Comparison of ENCODE assay signal across 22 mouse cellular contexts in the genomic region with DNA sequence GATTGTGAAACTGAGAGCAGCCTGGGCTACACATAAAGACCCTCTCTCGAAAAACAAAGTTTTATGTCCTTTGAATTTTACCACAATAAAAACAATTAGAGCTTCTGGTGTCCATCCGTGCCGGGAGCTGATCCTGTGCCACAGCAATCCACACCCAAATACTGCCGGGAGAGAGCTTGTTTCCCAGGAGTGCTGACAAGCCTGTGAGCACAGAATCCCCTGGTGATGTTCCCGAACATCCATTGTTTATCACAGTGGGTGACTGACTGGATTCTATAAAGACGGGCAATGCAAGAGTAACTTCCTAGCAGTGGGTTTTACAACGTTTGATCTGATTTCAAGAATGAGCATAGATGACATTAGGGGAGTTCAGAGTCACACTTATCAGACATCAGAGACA. TPM values are rescaled to one million over a fixed set of nuclear protein-coding genes. Genes with fewer than 3 reads are reported as not detected.
"Had no signal": no experiment of that assay in that cellular context is flagged by ENCODE, and none has a peak within 500 bp of the region (broad histone marks: within the 10 kb centered on the region; RNA-seq: fewer than 3 reads in every experiment).

No protein-coding gene starts in this region.

- H3K27ac ChIP-seq: lung, embryonic 15.5 days; macrophage; midbrain, embryonic 12.5 days; midbrain, embryonic 15.5 days; neural tube, embryonic 12.5 days; stomach, embryonic 15.5 days; stomach, postnatal 0 days had no signal

- H3K36me3 ChIP-seq: lung, embryonic 15.5 days; midbrain, embryonic 12.5 days; midbrain, embryonic 15.5 days; neural tube, embryonic 12.5 days; stomach, embryonic 15.5 days had no signal

- DNase-seq: liver, postnatal 0 days; lung, adult 2 months; lung, postnatal 14 days; lung, postnatal 36 days; right cerebral cortex, postnatal 14 days; thymus, adult 2 months; thymus, postnatal 25 days; thymus, postnatal 4 days had no signal

- H3K27me3 ChIP-seq: stomach, embryonic 15.5 days had no signal

- H3K4me3 ChIP-seq: lung, embryonic 15.5 days; megakaryocyte, embryonic 14.5 days; midbrain, embryonic 12.5 days; midbrain, embryonic 15.5 days; neural tube, embryonic 12.5 days; stomach, embryonic 15.5 days had no signal

- H3K4me1 ChIP-seq: midbrain, embryonic 12.5 days; midbrain, embryonic 15.5 days; neural tube, embryonic 12.5 days had no signal

- H3K9me3 ChIP-seq: lung, embryonic 15.5 days; megakaryocyte, embryonic 14.5 days; midbrain, embryonic 12.5 days; midbrain, embryonic 15.5 days; neural tube, embryonic 12.5 days; stomach, embryonic 15.5 days had no signal

RNA-seq across cellular contexts. Expression of a gene that starts 16.1 kb away (rescaled TPM):
- total RNA-seq: megakaryocyte progenitor cell, adult 5-6 weeks had no signal
- polyA plus RNA-seq: liver, postnatal 0 days had no signal

RNA-seq across cellular contexts. Expression of a gene that starts 17.8 kb away (rescaled TPM):
- total RNA-seq: monocyte, adult 5-6 weeks; neutrophil, adult 5-6 weeks had no signal

RNA-seq across cellular contexts. Expression of a gene that starts 25.3 kb away (rescaled TPM):
- total RNA-seq: megakaryocyte progenitor cell, adult 5-6 weeks; midbrain, postnatal 0 days; monocyte, adult 5-6 weeks; neutrophil, adult 5-6 weeks had no signal
- polyA plus RNA-seq: liver, postnatal 0 days; macrophage; midbrain, embryonic 12.5 days; midbrain, embryonic 15.5 days; midbrain, postnatal 0 days; neural tube, embryonic 12.5 days; neural tube, embryonic 14.5 days; spleen, adult 2 months had no signal
